Mouse (Mus musculus) midbrain, embryonic 11.5 days (tissue): ENCODE measurements around the gene Gabbr2. TPM values are rescaled to one million over a fixed set of nuclear protein-coding genes. Genes with fewer than 3 reads are reported as not detected.

Experiments used
- polyA plus RNA-seq: library from polyadenylated mRNA; unstranded; fragments of >200 nt; fragmentation: Nextera tagmentation; extraction: Ambion mirVana; gene quantifications from 2 replicates; pipeline ENCODE4 v1.2.1, GENCODE M21; 2014

Gene Gabbr2
- polyA plus RNA-seq, 1 experiment from 2014 or later = 0.38 TPM

Other genes starting within 250 kb of the Gabbr2 start
- gene Anks6, start 65.6 kb upstream of the Gabbr2 start, polyA plus RNA-seq = 2.0 and 3.2 TPM in 2 replicates
- gene Galnt12, start 100.0 kb upstream of the Gabbr2 start, polyA plus RNA-seq = 4.6 and 6.1 TPM in 2 replicates
- gene Col15a1, start 216.3 kb upstream of the Gabbr2 start, polyA plus RNA-seq = 2.9 TPM in 2 replicates